Mouse (Mus musculus) embryonic facial prominence, embryonic 15.5 days (tissue): Measurements from ENCODE around the gene Gprc6a. TPM values are rescaled to one million over a fixed set of nuclear protein-coding genes. Genes with fewer than 3 reads are reported as not detected.

Source experiments
- ATAC-seq: fragments of 200-750 bp; cut with Nextera tagmentation; 2 replicates; pipeline ENCODE4 v1.8.0; 2017; ENCODE audit warnings: low read depth, moderate TSS enrichment; ENCODE audit not compliant: insufficient number of reproducible peaks, low FRiP score, low TSS enrichment
- H3K27ac ChIP-seq: fragments of 300-500 bp; sonication (generic); replicated peaks from 2 replicates; pipeline ENCODE4 v1.5.1; 2015; ENCODE audit warnings: mild to moderate bottlenecking, inconsistent platforms
- H3K27me3 ChIP-seq: fragments of 300-500 bp; sonication (generic); 2 replicates; pipeline ENCODE4 v1.6.1; 2015; ENCODE audit warnings: inconsistent platforms
- H3K36me3 ChIP-seq: fragments of 300-500 bp; sonication (generic); 2 replicates; pipeline ENCODE4 v1.6.1; 2015; ENCODE audit warnings: mild to moderate bottlenecking, inconsistent platforms
- H3K4me1 ChIP-seq: fragments of 300-500 bp; sonication (generic); 2 replicates; pipeline ENCODE4 v1.6.1; 2015; ENCODE audit warnings: inconsistent platforms
- H3K4me2 ChIP-seq: fragments of 300-500 bp; sonication (generic); replicated peaks from 2 replicates; pipeline ENCODE4 v1.6.1; 2015; ENCODE audit warnings: mild to moderate bottlenecking, inconsistent platforms
- H3K4me3 ChIP-seq: fragments of 300-500 bp; sonication (generic); replicated peaks from 2 replicates; pipeline ENCODE4 v1.5.1; 2015; ENCODE audit warnings: mild to moderate bottlenecking, inconsistent platforms
- H3K9ac ChIP-seq: fragments of 300-500 bp; sonication (generic); 2 replicates; pipeline ENCODE4 v1.6.1; 2015; ENCODE audit warnings: inconsistent platforms
- H3K9me3 ChIP-seq: fragments of 300-500 bp; sonication (generic); replicated peaks from 2 replicates; pipeline ENCODE4 v1.6.1; 2016; ENCODE audit warnings: inconsistent platforms
- WGBS: fragments of 180-500 bp; shearing (Covaris S2); methylation state at CpG from one replicate; pipeline ENCODE4 v1.1.7; 2015; 5-methylcytosine and 5-hydroxymethylcytosine counted together
- polyA plus RNA-seq: library from polyadenylated mRNA; unstranded; fragments of >200 nt; fragmentation: Nextera tagmentation; extraction: Ambion mirVana; gene quantifications from 2 replicates; pipeline ENCODE4 v1.2.1, GENCODE M21; 2015

The Gprc6a gene
- not detected in 2 replicates for polyA plus RNA-seq

DNA sequence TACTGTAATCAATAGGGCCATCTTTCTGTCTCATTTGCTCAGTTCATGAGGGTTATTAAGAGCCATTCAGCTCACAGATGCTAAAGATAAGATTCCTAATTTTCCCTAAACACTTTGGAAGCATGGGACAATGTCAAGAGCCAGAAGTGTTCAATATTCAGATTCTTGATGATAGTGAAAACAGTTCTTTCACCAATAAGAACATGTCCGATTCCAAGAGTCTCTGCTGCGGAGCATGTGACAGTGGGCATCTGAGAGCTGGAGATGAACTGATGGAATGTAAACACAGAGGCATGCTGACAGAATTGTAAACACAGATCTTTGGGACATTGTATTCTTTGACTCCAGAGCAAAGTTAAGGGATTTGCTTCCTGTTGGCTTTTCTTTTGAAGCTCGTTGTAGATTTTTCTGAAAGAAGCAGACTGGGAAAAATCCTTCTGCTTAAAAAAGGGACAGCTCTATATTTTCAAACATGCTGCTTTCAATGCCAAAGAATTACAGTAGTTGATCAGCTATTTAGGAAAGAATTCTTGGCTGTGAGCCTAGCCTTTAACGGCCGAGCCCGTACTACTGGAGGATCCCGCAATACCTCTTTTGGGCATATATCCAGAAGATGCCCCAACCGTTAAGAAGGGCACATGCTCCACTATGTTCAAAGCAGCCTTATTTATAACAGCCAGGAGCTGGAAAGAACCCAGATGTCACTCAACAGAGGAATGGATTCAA lies at the start of gene Gprc6a:
Gene Gprc6a, minus strand, starts transcription at position 51 of the 726 bp plus-strand sequence.
- H3K36me3 ChIP-seq = no peaks in the 10 kb centered on the region
- H3K27me3 ChIP-seq = no peaks in the 10 kb centered on the region
- H3K4me3 ChIP-seq = no peak within 1 kb of the TSS
- 33% methylated on average over 8 of the region's 8 CpGs for WGBS
- H3K9me3 ChIP-seq = no peaks in the 10 kb centered on the region
- H3K4me1 ChIP-seq = no peaks in the 10 kb centered on the region
- H3K9ac ChIP-seq = no peak within 1 kb of the TSS
- no peak within 1 kb of the TSS for H3K27ac ChIP-seq
- no peak within 1 kb of the TSS for H3K4me2 ChIP-seq
- ATAC-seq = no peak

DNA sequence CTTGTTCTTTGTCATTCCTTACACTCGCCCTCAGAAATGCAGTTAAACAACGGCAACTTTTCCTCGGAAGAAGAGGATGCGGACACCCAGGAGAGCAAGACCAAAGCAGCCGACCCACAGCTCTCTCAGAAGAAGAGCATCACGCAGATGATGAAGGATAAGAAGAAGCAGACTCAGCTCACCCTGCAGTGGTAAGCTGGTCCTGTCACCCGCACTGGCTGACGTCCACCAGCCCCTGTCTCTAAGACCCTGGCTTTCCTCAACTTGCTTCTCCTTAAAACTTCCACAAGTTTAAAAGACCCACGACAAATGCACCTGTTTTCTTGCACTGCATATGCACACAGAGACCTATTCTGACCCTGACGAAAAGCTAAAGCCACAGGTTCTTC lies 47.0 kb upstream of the Gprc6a start:
- WGBS = 4% methylated on average over 10 of the region's 10 CpGs
- no peak for ATAC-seq

DNA sequence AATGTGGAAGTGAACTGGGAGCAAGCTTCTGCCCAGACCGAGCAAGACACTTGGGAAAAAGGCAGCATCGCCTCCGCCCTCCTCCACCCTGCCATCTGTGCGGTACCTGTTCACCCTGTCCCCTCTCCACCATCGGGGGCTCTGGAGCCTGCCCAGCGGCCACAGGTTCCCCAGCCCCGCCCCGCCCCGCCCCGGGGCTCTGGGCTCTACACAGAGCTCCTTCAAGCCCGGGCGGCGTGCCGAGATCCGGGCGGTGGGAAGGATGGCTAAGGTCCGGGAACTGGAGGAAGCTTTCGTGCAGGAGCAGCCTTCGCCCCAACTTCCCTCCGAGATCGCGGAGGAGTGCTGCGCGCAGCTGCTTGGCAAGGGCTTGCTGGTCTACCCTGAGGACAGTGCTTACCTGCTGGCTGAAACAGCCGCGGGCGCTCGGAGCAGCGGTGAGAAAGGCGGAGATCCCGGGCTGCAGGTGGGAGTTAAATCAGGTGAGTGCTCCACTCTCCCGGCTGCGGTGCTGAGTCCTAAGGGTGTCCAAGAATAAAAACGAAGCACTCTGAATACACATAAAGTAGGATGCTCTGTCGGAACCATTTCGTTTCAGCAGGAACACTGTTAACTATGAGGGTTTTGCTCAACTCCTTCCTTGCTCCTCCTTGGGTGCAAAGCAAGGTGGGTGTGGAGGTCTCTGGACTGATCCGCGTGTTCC lies 46.4 kb upstream of the Gprc6a start, which contains the start of gene Rfx6:
Gene Rfx6, plus strand, starts transcription at position 209 of the 703 bp plus-strand sequence.
- Histone ChIP-seq H3K9ac (no peak within 1 kb of the TSS), H3K27me3 (peaks cover 24% of the 10 kb centered on the region), H3K36me3 (no peaks in the 10 kb centered on the region), H3K27ac (no peak within 1 kb of the TSS), H3K4me3 (peak within 1 kb of the TSS; percentile 39), H3K4me2 (peak within 1 kb of the TSS; percentile 73), H3K9me3 (no peaks in the 10 kb centered on the region), H3K4me1 (peaks cover 7% of the 10 kb centered on the region; the same call in 1 of the 2 replicates)
- under 1% methylated on average over 33 of the region's 38 CpGs for WGBS
- ATAC-seq = 0 out of 2 replicates have a peak, but pooled peaks have one; percentile 57

More for the DNA sequence above, 47.0 kb upstream of the Gprc6a start:
- Histone ChIP-seq H3K4me2 (peak overlapping the region; percentile 73), H3K4me1 (peaks cover 7% of the 10 kb centered on the region; the same call in 1 of the 2 replicates), H3K27ac (no peak overlapping the region), H3K4me3 (peak overlapping the region; percentile 39), H3K36me3 (no peaks in the 10 kb centered on the region), H3K27me3 (peaks cover 24% of the 10 kb centered on the region), H3K9me3 (no peaks in the 10 kb centered on the region), H3K9ac (no peak overlapping the region)

DNA sequence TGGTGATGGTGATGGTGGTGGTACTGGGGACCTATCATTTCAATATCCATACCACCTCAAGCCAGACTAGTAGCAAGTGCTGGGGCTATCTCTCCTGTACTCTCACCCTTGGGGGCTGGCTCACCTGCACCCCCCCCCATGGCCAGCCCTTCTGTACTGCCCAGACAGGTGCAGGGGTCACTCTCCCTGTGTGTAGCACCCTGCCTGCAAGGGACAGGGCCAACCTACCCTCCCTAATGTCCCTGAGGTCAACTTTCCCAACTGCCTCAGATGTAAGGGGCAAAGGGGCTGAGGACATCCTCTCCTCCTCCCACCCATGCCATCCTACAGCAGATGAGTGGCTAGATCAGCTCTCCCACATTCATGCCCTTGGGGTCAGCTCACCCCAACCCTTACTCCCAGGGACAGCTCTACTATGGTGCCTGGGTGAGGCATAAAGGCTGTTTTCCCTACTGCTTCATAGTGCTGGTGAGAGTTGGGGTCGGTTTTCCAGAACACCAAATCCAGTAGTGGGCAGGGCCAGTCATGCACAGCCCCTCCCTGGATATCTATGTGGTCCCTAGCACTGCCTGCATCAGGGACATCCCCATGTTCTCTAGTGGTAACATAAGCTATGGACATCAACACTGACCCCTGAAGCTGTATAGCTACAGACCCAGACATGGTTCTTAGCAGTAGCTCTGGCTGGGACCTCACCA lies 41.0 kb upstream of the Gprc6a start:
- H3K9ac ChIP-seq = no peak overlapping the region
- H3K4me3 ChIP-seq = no peak overlapping the region
- no peak overlapping the region for H3K27ac ChIP-seq
- H3K36me3 ChIP-seq = no peaks in the 10 kb centered on the region
- peaks cover 11% of the 10 kb centered on the region for H3K27me3 ChIP-seq
- ATAC-seq = peak; percentile 29; the same call in 1 of the 2 replicates
- no peak overlapping the region for H3K4me2 ChIP-seq
- H3K4me1 ChIP-seq = no peaks in the 10 kb centered on the region
- WGBS = 40% methylated on average over 1 of the region's 1 CpGs
- no peaks in the 10 kb centered on the region for H3K9me3 ChIP-seq

DNA sequence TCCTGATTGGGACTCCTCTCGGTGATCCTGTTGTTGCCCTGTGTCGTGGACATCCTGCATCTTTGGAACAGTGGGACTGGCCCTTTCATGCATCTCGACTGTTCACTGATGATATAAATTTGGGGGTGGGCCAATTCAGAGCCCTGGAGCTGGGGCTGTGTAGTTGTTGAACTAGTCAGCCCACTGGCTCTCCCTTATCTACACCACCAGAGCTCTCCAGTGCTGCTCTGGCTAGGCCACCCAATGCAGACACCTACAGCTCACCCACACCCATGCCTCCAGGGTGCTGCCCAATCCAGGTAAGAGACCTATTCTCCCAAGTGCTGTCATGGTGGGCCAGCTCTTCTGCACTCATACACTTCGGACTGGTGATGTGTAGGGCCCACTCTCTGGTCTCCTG lies 40.3 kb upstream of the Gprc6a start:
- 80% methylated on average over 4 of the region's 4 CpGs for WGBS
- H3K4me1 ChIP-seq = no peaks in the 10 kb centered on the region
- no peaks in the 10 kb centered on the region for H3K36me3 ChIP-seq
- H3K4me2 ChIP-seq = no peak overlapping the region
- ATAC-seq = 0 out of 2 replicates have a peak, but pooled peaks have one; percentile 15
- H3K9me3 ChIP-seq = no peaks in the 10 kb centered on the region
- no peak overlapping the region for H3K4me3 ChIP-seq
- H3K9ac ChIP-seq = no peak overlapping the region
- peaks cover 5% of the 10 kb centered on the region for H3K27me3 ChIP-seq
- H3K27ac ChIP-seq = no peak overlapping the region

DNA sequence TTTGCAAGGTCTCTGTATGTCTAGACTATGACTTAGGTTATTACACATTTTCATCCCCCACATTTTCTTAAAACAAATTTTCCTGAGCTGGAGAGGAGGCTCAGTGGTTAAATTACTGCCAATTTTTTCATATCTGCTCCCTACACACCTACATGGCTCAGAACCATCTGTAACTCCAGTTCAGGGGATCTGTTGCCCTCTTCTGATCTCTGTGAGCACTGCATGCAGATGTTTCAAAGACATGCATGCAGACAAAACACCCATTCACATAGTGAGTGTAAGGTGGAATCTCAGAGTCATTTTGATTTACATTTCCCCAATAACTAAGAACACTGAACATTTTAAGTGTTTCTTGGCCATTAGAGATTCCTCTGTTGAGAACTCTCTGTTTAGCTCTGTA lies 38.1 kb upstream of the Gprc6a start:
- no peaks in the 10 kb centered on the region for H3K9me3 ChIP-seq
- H3K4me1 ChIP-seq = no peaks in the 10 kb centered on the region
- no peak for ATAC-seq
- no peak overlapping the region for H3K4me3 ChIP-seq
- no peak overlapping the region for H3K4me2 ChIP-seq
- no peaks in the 10 kb centered on the region for H3K36me3 ChIP-seq
- H3K9ac ChIP-seq = no peak overlapping the region
- H3K27ac ChIP-seq = no peak overlapping the region
- H3K27me3 ChIP-seq = no peaks in the 10 kb centered on the region

DNA sequence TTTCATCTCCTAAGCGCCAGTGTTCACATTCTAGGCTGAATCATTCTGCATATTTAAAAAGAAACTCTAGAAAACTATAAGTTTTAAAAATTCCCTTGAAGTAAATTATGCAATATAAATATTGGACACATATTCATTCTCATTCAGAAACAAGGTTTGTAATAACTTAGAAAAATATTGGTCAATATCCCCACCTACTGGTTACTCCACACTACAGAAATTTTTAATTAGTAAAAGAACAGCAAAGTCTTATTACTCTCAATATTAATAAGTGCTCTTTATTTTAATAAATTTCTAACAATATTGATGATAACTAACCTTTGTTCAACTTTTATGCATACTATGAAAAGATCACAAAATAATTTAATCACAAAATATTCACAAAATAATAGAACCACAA lies 26.1 kb upstream of the Gprc6a start:
- H3K36me3 ChIP-seq = no peaks in the 10 kb centered on the region
- no peak overlapping the region for H3K27ac ChIP-seq
- no peaks in the 10 kb centered on the region for H3K27me3 ChIP-seq
- 67% methylated on average over 1 of the region's 1 CpGs for WGBS
- no peak overlapping the region for H3K9ac ChIP-seq
- H3K4me2 ChIP-seq = no peak overlapping the region
- no peaks in the 10 kb centered on the region for H3K9me3 ChIP-seq
- H3K4me1 ChIP-seq = no peaks in the 10 kb centered on the region
- no peak for ATAC-seq
- no peak overlapping the region for H3K4me3 ChIP-seq

DNA sequence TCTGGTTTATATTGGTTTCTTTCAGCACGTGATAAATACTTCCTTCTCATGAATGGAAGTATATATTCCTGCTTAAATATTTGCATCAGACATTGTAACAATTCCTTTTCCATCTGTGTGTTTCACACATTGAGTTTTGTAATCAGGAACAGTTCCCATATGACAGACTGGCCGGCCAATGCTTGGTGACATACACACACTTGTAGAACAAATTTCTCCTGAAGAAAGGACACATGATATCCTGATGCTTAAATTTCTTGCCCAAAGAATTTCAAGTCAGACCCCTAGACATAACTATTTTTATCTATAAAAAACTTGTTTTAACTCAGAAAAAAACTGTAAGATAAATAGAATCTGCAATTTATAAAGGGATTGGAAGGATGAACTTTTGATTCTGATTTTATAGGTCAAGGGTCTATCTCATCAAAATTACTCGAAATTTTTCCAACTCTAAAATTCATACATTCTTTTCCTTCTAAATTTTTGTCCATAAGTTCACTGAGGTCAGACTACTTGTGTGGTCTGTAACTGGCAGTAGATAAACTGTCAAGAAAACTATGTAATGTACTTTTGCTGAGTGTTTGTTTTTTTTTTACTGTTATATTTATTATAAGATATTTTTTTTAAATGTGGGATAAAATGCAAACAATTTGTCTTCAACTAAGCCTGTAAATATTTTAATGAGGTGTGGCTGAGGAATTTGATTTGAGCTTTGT lies 18.4 kb upstream of the Gprc6a start:
- ATAC-seq = no peak
- 51% methylated on average over 3 of the region's 3 CpGs for WGBS
- no peak overlapping the region for H3K27ac ChIP-seq

DNA sequence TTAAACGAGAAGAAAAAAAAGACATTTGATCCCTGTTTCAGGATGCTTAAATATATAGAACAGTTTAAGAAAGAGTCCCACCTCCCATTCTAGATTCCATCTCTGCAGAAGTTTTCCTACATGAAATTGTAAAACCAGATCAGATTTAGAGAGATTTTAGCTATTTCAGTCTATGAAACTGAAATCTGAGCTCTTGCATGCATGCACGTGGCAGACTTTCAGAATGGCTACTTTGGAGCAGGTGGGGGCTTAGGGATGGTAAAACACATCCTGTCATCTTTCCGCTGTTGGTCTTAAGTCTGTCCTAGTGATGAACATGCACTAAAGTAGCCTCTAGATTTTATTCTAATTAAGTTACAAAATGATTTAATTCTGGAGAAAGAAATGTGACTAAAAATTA lies 10.1 kb downstream of the Gprc6a start:
- ATAC-seq = no peak
- Histone ChIP-seq H3K27ac (no peak overlapping the region), H3K36me3 (no peaks in the 10 kb centered on the region), H3K4me3 (no peak overlapping the region), H3K27me3 (no peaks in the 10 kb centered on the region), H3K9ac (no peak overlapping the region), H3K9me3 (no peaks in the 10 kb centered on the region), H3K4me2 (no peak overlapping the region), H3K4me1 (no peaks in the 10 kb centered on the region)
- WGBS = 57% methylated on average over 3 of the region's 3 CpGs

More for the DNA sequence above, 18.4 kb upstream of the Gprc6a start:
- H3K27me3 ChIP-seq = no peaks in the 10 kb centered on the region
- H3K9ac ChIP-seq = no peak overlapping the region
- no peaks in the 10 kb centered on the region for H3K36me3 ChIP-seq
- no peaks in the 10 kb centered on the region for H3K9me3 ChIP-seq
- H3K4me1 ChIP-seq = no peaks in the 10 kb centered on the region
- H3K4me2 ChIP-seq = no peak overlapping the region
- no peak overlapping the region for H3K4me3 ChIP-seq

DNA sequence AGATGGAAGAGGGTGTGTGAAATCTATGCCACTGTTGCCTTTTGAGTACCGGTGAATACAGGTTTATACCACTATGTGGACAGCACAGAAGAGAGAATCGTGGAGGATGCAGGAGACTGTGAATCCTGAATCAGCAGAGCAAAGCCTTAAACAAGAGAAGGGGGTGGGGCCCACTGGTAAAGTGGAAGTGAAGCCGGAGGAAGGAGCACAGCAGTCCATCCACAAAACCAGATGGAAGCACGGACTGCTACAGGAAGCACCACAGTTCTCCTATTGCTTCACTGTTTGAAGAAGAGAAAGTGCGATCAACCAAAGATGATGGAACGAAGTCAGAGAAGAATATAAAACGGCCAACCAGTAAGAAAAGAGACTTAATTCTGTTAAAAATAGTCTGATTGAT lies 11.1 kb downstream of the Gprc6a start:
- 66% methylated on average over 7 of the region's 7 CpGs for WGBS
- Histone ChIP-seq H3K4me3 (no peak overlapping the region), H3K9me3 (no peaks in the 10 kb centered on the region), H3K36me3 (no peaks in the 10 kb centered on the region), H3K4me2 (no peak overlapping the region), H3K4me1 (no peaks in the 10 kb centered on the region), H3K27ac (no peak overlapping the region), H3K27me3 (no peaks in the 10 kb centered on the region), H3K9ac (no peak overlapping the region)
- ATAC-seq = no peak

DNA sequence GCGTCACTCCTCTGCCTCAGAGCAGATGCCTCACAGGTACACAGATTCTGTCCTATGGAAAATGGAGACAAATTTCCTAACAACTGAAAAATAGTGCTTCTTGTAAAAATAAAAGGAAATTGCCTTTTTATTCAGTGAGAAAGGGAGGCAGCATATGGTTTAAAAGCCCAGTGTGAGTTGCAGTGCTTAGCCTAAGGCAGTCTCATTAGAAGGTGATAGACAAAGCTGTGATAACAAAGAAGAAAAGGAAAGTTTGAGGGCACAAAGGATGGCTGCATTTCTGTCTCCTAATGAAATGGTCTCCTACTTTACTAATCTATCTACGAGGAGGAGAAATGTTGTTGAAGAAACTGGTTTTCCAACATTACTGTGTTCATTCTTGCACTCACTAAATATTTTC lies 12.7 kb downstream of the Gprc6a start:
- no peak for ATAC-seq
- Histone ChIP-seq H3K36me3 (no peaks in the 10 kb centered on the region), H3K4me3 (no peak overlapping the region), H3K4me2 (no peak overlapping the region), H3K4me1 (no peaks in the 10 kb centered on the region), H3K27ac (no peak overlapping the region), H3K9me3 (no peaks in the 10 kb centered on the region), H3K27me3 (no peaks in the 10 kb centered on the region), H3K9ac (no peak overlapping the region)
- 65% methylated on average over 2 of the region's 2 CpGs for WGBS
